Mouse (Mus musculus): ENCODE data around the gene Map4k2.

The Map4k2 gene

GRCm38 (mm10) chr19:6401131-6401815, 60.3 kb downstream of the Map4k2 start:
- DNase-seq (ENCODE audit: low spot score): peak; percentile 52

- no peak for DNase-seq (ENCODE audit: low spot score)
Observed at GRCm38 (mm10) chr19:6401951-6402350, 61.0 kb downstream of the Map4k2 start.

GRCm38 (mm10) chr19:6403869-6404268, 62.9 kb downstream of the Map4k2 start:
- DNase-seq (ENCODE audit: low spot score): no peak

Data from ovary, postnatal 10 days (tissue).